Mouse (Mus musculus): ENCODE measurements around the gene Hhip.

DNA sequence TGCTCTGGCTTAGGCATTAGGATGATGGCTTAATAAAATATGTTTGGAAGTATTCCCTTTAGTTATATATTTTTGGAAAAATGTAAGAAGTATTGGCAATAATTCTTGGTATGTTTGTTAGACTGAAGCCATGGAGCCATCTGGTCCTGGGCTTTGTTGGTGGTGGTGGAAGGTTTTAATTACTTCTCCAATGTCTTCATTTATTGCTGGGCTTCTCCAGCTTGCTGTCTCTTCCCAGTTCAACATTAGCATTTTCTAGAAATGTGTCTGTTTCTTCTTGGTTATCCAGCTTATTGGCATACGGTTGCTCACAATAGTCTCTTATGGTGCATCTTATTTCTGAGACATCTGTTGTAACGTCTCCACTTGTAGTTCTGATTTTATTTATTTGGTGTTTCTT, 29.2 kb upstream of the Hhip start:
- TF ChIP-seq CTCF (IDR thresholded peaks at IDR 0.05; ENCODE audit: low read depth, low read length) (no peak), POLR2A (IDR thresholded peaks at IDR 0.05; ENCODE audit: borderline replicate concordance, low read depth, low read length) (no peak)

Measured in bone marrow macrophage, adult 2 months (primary cell).